Mouse (Mus musculus): ENCODE results near the gene Exosc7. TPM values are rescaled to one million over a fixed set of nuclear protein-coding genes. Genes with fewer than 3 reads are reported as not detected.

The Exosc7 gene
- polyA plus RNA-seq, 1 experiment from 2014 or later: 71.3 TPM

- no peak for ATAC-seq (ENCODE audit: insufficient number of reproducible peaks, low FRiP score)
- Histone ChIP-seq H3K4me3 (no peak overlapping the region), H3K4me2 (no peak overlapping the region), H3K9me3 (replicated peaks) (no peaks in the 10 kb centered on the region), H3K4me1 (replicated peaks) (peaks cover 16% of the 10 kb centered on the region), H3K36me3 (peaks cover 21% of the 10 kb centered on the region), H3K27me3 (replicated peaks) (no peaks in the 10 kb centered on the region), H3K9ac (no peak overlapping the region), H3K27ac (ENCODE audit: poor library complexity, severe bottlenecking) (no peak overlapping the region)
- WGBS: 87% methylated on average over 7 of the region's 7 CpGs
Observed at GRCm38 (mm10) chr9:123109188-123109587, 3.8 kb upstream of the Exosc7 start.

DNA sequence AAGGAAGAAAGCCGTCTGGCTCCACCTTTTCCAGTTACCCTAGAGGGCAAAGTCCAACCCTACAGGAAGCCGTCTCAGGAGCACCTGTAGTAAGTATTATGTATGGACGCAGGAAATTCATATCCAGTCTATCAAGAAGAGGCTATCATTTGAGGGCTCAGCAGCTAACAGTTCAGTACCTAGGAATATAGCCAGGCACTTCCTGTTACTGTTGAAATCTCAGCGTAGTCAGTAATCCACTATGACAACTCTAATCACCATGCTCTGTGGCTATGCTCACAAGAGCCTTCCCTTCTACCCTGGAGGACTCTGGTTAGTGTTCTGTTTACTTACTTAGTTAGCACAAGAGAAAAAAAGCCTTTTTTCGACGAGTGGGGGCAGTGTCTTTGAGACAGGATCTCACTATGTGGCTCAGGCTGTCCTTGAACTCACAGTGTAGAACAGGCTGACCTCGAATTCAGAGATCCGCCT, 1.2 kb upstream of the Exosc7 start:
- Histone ChIP-seq H3K9me3 (replicated peaks) (no peaks in the 10 kb centered on the region), H3K4me1 (replicated peaks) (peaks cover 16% of the 10 kb centered on the region), H3K27ac (ENCODE audit: poor library complexity, severe bottlenecking) (no peak overlapping the region), H3K4me3 (peak overlapping the region; percentile 92), H3K36me3 (peaks cover 17% of the 10 kb centered on the region), H3K27me3 (replicated peaks) (no peaks in the 10 kb centered on the region), H3K9ac (peak overlapping the region; percentile 91), H3K4me2 (peak overlapping the region; percentile 96)
- 54% methylated on average over 8 of the region's 8 CpGs for WGBS
- no peak for ATAC-seq (ENCODE audit: insufficient number of reproducible peaks, low FRiP score)

DNA sequence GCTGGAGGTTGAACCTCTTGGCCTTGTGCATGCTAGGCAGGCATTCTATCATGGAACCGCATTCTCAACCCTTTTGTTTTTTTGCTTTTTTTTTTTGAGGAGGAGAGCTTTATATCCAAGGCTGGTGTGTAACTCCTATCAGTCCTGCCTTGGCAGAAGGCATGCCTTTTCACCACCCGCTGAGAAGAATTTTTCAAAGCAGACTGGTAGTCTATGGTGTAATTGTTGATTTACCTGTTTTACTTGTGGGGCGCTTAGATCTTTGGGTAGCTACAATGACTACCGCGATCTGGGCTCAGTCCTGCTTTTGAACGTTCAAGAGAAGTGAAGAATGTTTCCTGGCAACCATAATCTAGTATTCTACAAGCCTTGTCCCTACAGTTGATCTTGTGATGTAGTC, 916 bp downstream of the Exosc7 start:
- H3K4me1 ChIP-seq (replicated peaks): peaks cover 16% of the 10 kb centered on the region
- peak overlapping the region; percentile 96 for H3K4me2 ChIP-seq
- H3K36me3 ChIP-seq: peaks cover 19% of the 10 kb centered on the region
- peak overlapping the region; percentile 91 for H3K9ac ChIP-seq
- H3K4me3 ChIP-seq: peak overlapping the region; percentile 92
- H3K9me3 ChIP-seq (replicated peaks): no peaks in the 10 kb centered on the region
- no peak overlapping the region for H3K27ac ChIP-seq (ENCODE audit: poor library complexity, severe bottlenecking)
- no peaks in the 10 kb centered on the region for H3K27me3 ChIP-seq (replicated peaks)
- WGBS: 55% methylated on average over 6 of the region's 6 CpGs
- no peak for ATAC-seq (ENCODE audit: insufficient number of reproducible peaks, low FRiP score)

- ATAC-seq (ENCODE audit: insufficient number of reproducible peaks, low FRiP score): no peak
- H3K4me3 ChIP-seq: no peak overlapping the region
- WGBS: 86% methylated on average over 1 of the region's 1 CpGs
Observed at GRCm38 (mm10) chr9:123115566-123115965, 2.6 kb downstream of the Exosc7 start.

GRCm38 (mm10) chr9:123123017-123123416, 10.0 kb downstream of the Exosc7 start:
- Histone ChIP-seq H3K27me3 (replicated peaks) (no peaks in the 10 kb centered on the region), H3K9me3 (replicated peaks) (no peaks in the 10 kb centered on the region), H3K9ac (no peak overlapping the region), H3K27ac (ENCODE audit: poor library complexity, severe bottlenecking) (no peak overlapping the region), H3K4me3 (no peak overlapping the region), H3K36me3 (peaks cover 86% of the 10 kb centered on the region), H3K4me2 (no peak overlapping the region), H3K4me1 (replicated peaks) (0 out of 2 replicates have a peak, but pooled peaks cover 4% of the 10 kb centered on the region)
- ATAC-seq (ENCODE audit: insufficient number of reproducible peaks, low FRiP score): no peak
- 80% methylated on average over 3 of the region's 3 CpGs for WGBS

More at GRCm38 (mm10) chr9:123115566-123115965, 2.6 kb downstream of the Exosc7 start:
- Histone ChIP-seq H3K4me1 (replicated peaks) (peaks cover 20% of the 10 kb centered on the region), H3K4me2 (no peak overlapping the region), H3K9ac (no peak overlapping the region), H3K36me3 (peaks cover 35% of the 10 kb centered on the region), H3K27me3 (replicated peaks) (no peaks in the 10 kb centered on the region), H3K9me3 (replicated peaks) (no peaks in the 10 kb centered on the region), H3K27ac (ENCODE audit: poor library complexity, severe bottlenecking) (no peak overlapping the region)

- Histone ChIP-seq H3K4me3 (no peak overlapping the region), H3K4me2 (no peak overlapping the region), H3K9ac (no peak overlapping the region), H3K9me3 (replicated peaks) (no peaks in the 10 kb centered on the region), H3K4me1 (replicated peaks) (0 out of 2 replicates have a peak, but pooled peaks cover 4% of the 10 kb centered on the region), H3K27ac (ENCODE audit: poor library complexity, severe bottlenecking) (no peak overlapping the region), H3K36me3 (peaks cover 87% of the 10 kb centered on the region), H3K27me3 (replicated peaks) (no peaks in the 10 kb centered on the region)
- 0 out of 2 replicates have a peak, but pooled peaks have one; percentile 20 for ATAC-seq (ENCODE audit: insufficient number of reproducible peaks, low FRiP score)
- 87% methylated on average over 6 of the region's 6 CpGs for WGBS
Observed at GRCm38 (mm10) chr9:123123571-123124412, 10.8 kb downstream of the Exosc7 start.

GRCm38 (mm10) chr9:123124413-123124981, 11.5 kb downstream of the Exosc7 start:
- WGBS: 69% methylated on average over 2 of the region's 2 CpGs
- H3K27ac ChIP-seq (ENCODE audit: poor library complexity, severe bottlenecking): no peak overlapping the region
- no peak overlapping the region for H3K4me3 ChIP-seq
- H3K9me3 ChIP-seq (replicated peaks): no peaks in the 10 kb centered on the region
- H3K4me1 ChIP-seq (replicated peaks): 0 out of 2 replicates have a peak, but pooled peaks cover 4% of the 10 kb centered on the region
- no peak overlapping the region for H3K4me2 ChIP-seq
- no peak overlapping the region for H3K9ac ChIP-seq
- H3K27me3 ChIP-seq (replicated peaks): no peaks in the 10 kb centered on the region
- no peak for ATAC-seq (ENCODE audit: insufficient number of reproducible peaks, low FRiP score)
- peaks cover 87% of the 10 kb centered on the region for H3K36me3 ChIP-seq

GRCm38 (mm10) chr9:123127663-123128062, 14.6 kb downstream of the Exosc7 start:
- H3K4me2 ChIP-seq: no peak overlapping the region
- no peaks in the 10 kb centered on the region for H3K27me3 ChIP-seq (replicated peaks)
- H3K27ac ChIP-seq (ENCODE audit: poor library complexity, severe bottlenecking): no peak overlapping the region
- H3K4me3 ChIP-seq: no peak overlapping the region
- 93% methylated on average over 6 of the region's 6 CpGs for WGBS
- H3K36me3 ChIP-seq: peaks cover 88% of the 10 kb centered on the region
- H3K9ac ChIP-seq: no peak overlapping the region
- H3K9me3 ChIP-seq (replicated peaks): no peaks in the 10 kb centered on the region
- no peak for ATAC-seq (ENCODE audit: insufficient number of reproducible peaks, low FRiP score)
- H3K4me1 ChIP-seq (replicated peaks): no peaks in the 10 kb centered on the region

DNA sequence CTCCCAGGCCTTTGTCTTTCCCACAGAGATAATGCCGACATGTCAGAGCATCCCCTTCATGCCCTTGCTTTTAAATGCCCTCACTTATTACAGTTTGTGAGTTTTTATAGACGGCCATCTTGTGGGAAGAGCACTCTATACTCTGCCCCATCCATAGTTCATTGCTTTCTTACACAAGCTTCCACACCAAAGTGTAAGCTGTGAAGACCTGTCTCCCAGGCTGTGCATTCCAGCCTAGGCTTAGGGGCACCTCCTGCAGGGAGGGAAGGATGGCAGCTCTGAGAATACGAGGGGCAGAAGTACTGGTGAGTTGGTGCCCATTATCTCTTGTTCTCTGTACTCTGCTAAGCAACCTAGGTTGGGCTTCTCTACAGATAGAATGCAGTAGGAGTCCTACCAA, 20.0 kb downstream of the Exosc7 start:
- no peak overlapping the region for H3K9ac ChIP-seq
- no peak overlapping the region for H3K4me2 ChIP-seq
- H3K4me1 ChIP-seq (replicated peaks): no peaks in the 10 kb centered on the region
- H3K27me3 ChIP-seq (replicated peaks): no peaks in the 10 kb centered on the region
- 81% methylated on average over 3 of the region's 3 CpGs for WGBS
- ATAC-seq (ENCODE audit: insufficient number of reproducible peaks, low FRiP score): no peak
- no peak overlapping the region for H3K4me3 ChIP-seq
- H3K9me3 ChIP-seq (replicated peaks): no peaks in the 10 kb centered on the region
- no peak overlapping the region for H3K27ac ChIP-seq (ENCODE audit: poor library complexity, severe bottlenecking)
- H3K36me3 ChIP-seq: peaks cover 98% of the 10 kb centered on the region

DNA sequence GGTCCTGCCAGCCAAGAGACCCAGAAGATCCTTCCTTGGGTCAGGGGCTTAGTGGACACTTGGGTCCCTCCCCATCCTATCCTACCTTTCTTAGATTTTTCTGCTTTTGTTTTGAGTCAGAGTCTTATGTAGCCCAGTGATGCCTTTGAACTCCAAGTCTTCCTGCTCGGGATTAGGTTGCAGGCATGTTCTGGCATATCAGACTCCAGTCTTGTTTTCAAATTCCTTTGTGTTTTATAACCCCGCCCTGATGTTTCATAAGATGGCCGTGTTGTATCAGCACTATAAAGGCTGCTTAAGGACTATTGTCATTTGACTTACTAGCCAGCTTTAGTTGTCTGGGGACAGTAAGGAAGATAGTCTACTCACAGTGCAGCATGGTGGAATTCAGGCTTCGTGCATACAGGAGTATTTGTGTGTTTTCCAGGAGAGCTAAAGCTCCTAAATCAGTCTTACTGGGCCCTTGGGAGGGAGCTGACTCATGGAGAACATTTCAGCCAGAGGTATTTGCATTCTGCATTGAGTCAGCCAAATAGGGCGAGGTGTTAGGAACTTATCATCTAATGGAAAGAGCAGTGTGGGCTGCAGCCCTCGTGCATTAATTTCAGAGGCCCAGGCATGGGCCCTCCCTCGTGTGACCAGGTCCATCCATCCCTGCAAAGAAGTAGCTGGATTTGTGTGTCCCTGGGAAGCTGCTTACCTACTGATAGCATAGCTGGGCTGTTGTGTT, 24.1 kb downstream of the Exosc7 start:
- H3K9me3 ChIP-seq (replicated peaks): peaks cover 7% of the 10 kb centered on the region
- 0 out of 2 replicates have a peak, but pooled peaks cover 6% of the 10 kb centered on the region for H3K4me1 ChIP-seq (replicated peaks)
- no peak overlapping the region for H3K4me2 ChIP-seq
- ATAC-seq (ENCODE audit: insufficient number of reproducible peaks, low FRiP score): no peak
- H3K36me3 ChIP-seq: peaks cover 81% of the 10 kb centered on the region
- H3K27ac ChIP-seq (ENCODE audit: poor library complexity, severe bottlenecking): no peak overlapping the region
- H3K4me3 ChIP-seq: no peak overlapping the region
- no peaks in the 10 kb centered on the region for H3K27me3 ChIP-seq (replicated peaks)
- WGBS: 81% methylated on average over 7 of the region's 7 CpGs
- H3K9ac ChIP-seq: no peak overlapping the region
